Mouse (Mus musculus) small intestine, adult 2 months (tissue): ENCODE measurements at regions not wholly inside any gene's neighbourhood (a gene's known extent, or its start where the extent isn't known, plus 50 kb on each side); places are given as distances from the start of the nearest gene placed in this dataset.

ENCODE experiments used
- CTCF ChIP-seq: fragments of 200-500 bp; IDR thresholded peaks from 2 replicates; pipeline ENCODE4 v1.5.1; 2012; ENCODE audit warnings: low read depth, mild to moderate bottlenecking, control low read depth, inconsistent platforms, low read length, moderate library complexity, mixed read lengths; ENCODE audit not compliant: insufficient replicate concordance, insufficient read length; ENCODE audit errors: extremely low read depth
- POLR2A ChIP-seq: fragments of 200-500 bp; IDR thresholded peaks from 2 replicates; pipeline ENCODE4 v1.6.1; 2012; ENCODE audit warnings: low read depth, mild to moderate bottlenecking, control low read depth, inconsistent platforms, low read length, moderate library complexity

DNA sequence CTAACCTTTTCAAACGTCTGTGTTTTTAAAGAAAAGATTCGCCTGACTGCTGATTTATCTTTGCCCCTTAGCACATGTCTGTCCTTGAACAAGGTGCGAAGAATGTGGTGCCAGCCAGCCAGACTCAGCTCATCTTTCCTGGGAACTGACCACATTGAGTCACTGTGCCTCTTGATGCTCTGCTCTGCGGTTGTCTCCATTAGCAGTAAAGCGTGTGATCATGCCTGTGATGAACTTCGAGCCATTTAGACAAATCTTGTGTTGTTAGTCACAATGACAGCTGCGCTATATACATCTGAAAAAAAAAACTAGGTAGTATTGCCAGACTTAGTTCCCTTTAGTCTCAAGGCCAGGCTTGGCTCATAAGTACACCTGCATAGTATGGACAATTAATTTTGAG, 140.1 kb downstream of the Fam43a start:
- TF ChIP-seq CTCF (no peak), POLR2A (no peak)
